Mouse (Mus musculus) mouse embryonic stem cell (cell line): ENCODE measurements around the gene Tubgcp6.

Source experiments
- in situ Hi-C, 2 experiments: fragments of 300-500 bp; cut with MboI; formaldehyde crosslinking; loops; 1 replicate in 1 of 2; 3 replicates in 1 of 2; pipeline ENCODE4 v1.14.3; 2019 to 2020; ENCODE audit warnings: low sequenced_read_pairs in 2 of 2, low pct_unique_long_range_greater_than_20kb in 1 of 2, mixed read lengths in 1 of 2; ENCODE audit not compliant: unreplicated experiment in 1 of 2

The Tubgcp6 gene

GRCm38 (mm10) chr15:89075478-89076147 is 47.3 kb downstream of the Tubgcp6 start:
- in situ Hi-C loops: no loop called here

- in situ Hi-C loops: no loop called here
These were observed 48.1 kb downstream of the Tubgcp6 start, which contains the start of gene Trabd for GRCm38 (mm10) chr15:89074613-89075477. TSS of gene Trabd (plus strand) at chr15:89075124.

GRCm38 (mm10) chr15:89073993-89074603 is 48.8 kb downstream of the Tubgcp6 start:
- in situ Hi-C loops: no loop called here

- in situ Hi-C loops: no loop called here
These were observed 52.3 kb downstream of the Tubgcp6 start for GRCm38 (mm10) chr15:89070606-89071005.

GRCm38 (mm10) chr15:89069336-89069840 is 53.5 kb downstream of the Tubgcp6 start:
- in situ Hi-C loops: loop anchor here (10.0 kb wide), 1 partner anchor 245 kb away; no protein-coding TSS in a partner anchor

GRCm38 (mm10) chr15:89068226-89068625 is 54.7 kb downstream of the Tubgcp6 start:
- in situ Hi-C loops: loop anchor here (10.0 kb wide), 1 partner anchor 243 kb away; no protein-coding TSS in a partner anchor

- in situ Hi-C loops: loop anchor here (10.0 kb wide), 1 partner anchor 243 kb away; no protein-coding TSS in a partner anchor
These were observed 55.3 kb downstream of the Tubgcp6 start for GRCm38 (mm10) chr15:89067609-89068008.

- in situ Hi-C loops: loop anchor here (10.0 kb wide), 1 partner anchor 240 kb away; no protein-coding TSS in a partner anchor
These were observed 58.0 kb downstream of the Tubgcp6 start for GRCm38 (mm10) chr15:89064891-89065290.

- in situ Hi-C loops: loop anchor here (10.0 kb wide), 1 partner anchor 239 kb away; no protein-coding TSS in a partner anchor
These were observed 59.4 kb downstream of the Tubgcp6 start for GRCm38 (mm10) chr15:89063536-89063935.

- in situ Hi-C loops: loop anchor here (10.0 kb wide), 1 partner anchor 238 kb away; no protein-coding TSS in a partner anchor
These were observed 59.9 kb downstream of the Tubgcp6 start for GRCm38 (mm10) chr15:89063001-89063400.

- in situ Hi-C loops: loop anchor here (10.0 kb wide), 1 partner anchor 238 kb away; no protein-coding TSS in a partner anchor
These were observed 60.4 kb downstream of the Tubgcp6 start for GRCm38 (mm10) chr15:89062518-89062910.

- in situ Hi-C loops: loop anchor here (10.0 kb wide), 1 partner anchor 237 kb away; no protein-coding TSS in a partner anchor
These were observed 61.0 kb downstream of the Tubgcp6 start for GRCm38 (mm10) chr15:89061761-89062517.

- in situ Hi-C loops: loop anchor here (10.0 kb wide), 1 partner anchor 236 kb away; no protein-coding TSS in a partner anchor
These were observed 62.0 kb downstream of the Tubgcp6 start for GRCm38 (mm10) chr15:89060811-89061460.

GRCm38 (mm10) chr15:89060032-89060681 is 62.8 kb downstream of the Tubgcp6 start:
- in situ Hi-C loops: loop anchor here (10.0 kb wide), 1 partner anchor 235 kb away; no protein-coding TSS in a partner anchor

- in situ Hi-C loops: no loop called here
These were observed 63.6 kb downstream of the Tubgcp6 start, which contains the start of gene Panx2 for GRCm38 (mm10) chr15:89059161-89059931. TSS of gene Panx2 (plus strand) at chr15:89059734.

- in situ Hi-C loops: no loop called here
These were observed 64.2 kb downstream of the Tubgcp6 start for GRCm38 (mm10) chr15:89058736-89059135.
